Mouse (Mus musculus) T-helper 17 cell (primary cell): ENCODE results near the gene E330017A01Rik.

Source experiments
- in situ Hi-C, 2 experiments: fragments of 300-600 bp; cut with MboI, MseI; formaldehyde crosslinking; loops; 1 replicate in 1 of 2; 2 replicates in 1 of 2; pipeline ENCODE4 v1.15.1; 2025; ENCODE audit warnings: high pct_unique_total_duplicates in 2 of 2

E330017A01Rik gene

DNA sequence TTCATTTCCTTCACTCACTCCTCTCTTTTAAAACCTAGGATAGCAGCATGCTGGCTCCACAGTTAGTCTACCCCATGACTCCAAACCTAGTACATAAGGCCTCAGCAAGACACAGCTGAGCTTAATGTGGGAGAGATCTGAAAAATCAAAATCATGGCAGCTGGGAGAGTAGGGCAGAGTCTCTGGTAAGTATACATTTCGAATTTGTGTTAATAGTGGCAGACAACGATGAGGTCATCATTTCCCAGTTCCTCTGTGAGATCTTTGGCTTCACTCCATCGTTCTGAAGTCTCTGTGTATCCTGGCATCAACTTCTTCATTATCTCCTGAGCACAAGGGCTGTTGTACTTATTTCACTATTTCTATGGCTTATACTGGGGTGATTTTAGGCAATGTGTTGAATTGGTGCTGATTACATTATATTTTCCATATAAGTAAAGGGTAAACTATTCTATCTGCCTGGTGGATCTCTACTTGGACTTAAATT is at the start of gene E330017A01Rik:
E330017A01Rik (minus strand) TSS at position 51 of the 487 bp plus-strand sequence.
- in situ Hi-C loops, result loop anchor here in 1 of 2 experiments (25.0 kb wide), 1 partner anchor 601 kb away; no protein-coding TSS in a partner anchor

- in situ Hi-C loops, result no loop called here
Measured at GRCm38 (mm10) chr16:58685548-58686537, 47.3 kb upstream of the E330017A01Rik start.

GRCm38 (mm10) chr16:58684537-58684936 is 46.0 kb upstream of the E330017A01Rik start:
- in situ Hi-C loops, result no loop called here

- in situ Hi-C loops, result no loop called here
Measured at GRCm38 (mm10) chr16:58683911-58684310, 45.4 kb upstream of the E330017A01Rik start.

DNA sequence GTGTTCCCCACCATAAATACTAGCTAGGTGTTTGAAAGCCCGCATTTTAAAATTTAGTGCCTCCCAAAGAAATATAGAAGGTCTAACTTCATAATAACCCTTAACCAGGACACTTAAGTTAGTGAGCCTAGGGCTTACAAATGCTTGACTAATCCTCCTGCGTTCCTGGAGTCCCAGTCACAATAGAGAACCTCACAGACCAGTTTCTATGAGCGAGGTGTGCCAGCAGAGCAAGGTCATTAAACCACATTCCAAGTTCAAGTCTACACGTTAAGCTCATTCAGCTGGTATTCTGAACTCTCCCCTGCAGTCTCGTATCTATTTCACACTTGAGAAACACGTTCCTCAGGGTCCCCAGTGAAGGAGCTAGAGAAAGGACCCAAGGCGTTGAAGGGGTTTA is 44.3 kb upstream of the E330017A01Rik start:
- in situ Hi-C loops, result no loop called here

- in situ Hi-C loops, result no loop called here
Measured at GRCm38 (mm10) chr16:58682046-58682445, 43.5 kb upstream of the E330017A01Rik start.

DNA sequence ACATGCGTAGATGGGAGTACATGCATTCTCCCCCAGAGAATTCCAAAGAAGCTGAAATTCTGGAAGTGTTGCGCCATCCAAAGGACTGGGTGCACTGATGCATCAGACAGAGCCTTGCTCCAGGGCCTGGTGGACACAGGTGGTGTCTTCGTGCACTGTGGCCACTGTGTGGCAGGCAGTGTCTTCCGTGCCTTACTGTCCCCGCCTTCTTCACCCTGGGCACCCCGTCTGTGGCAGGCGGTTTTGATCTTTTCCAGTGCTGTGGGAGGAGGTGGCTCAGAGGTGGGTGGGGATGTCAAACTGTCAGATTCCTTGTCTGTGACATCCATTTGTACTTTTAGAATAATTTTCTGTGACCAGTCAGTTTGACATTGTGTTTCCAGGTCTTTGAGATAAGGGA is 40.1 kb upstream of the E330017A01Rik start:
- in situ Hi-C loops, result no loop called here

DNA sequence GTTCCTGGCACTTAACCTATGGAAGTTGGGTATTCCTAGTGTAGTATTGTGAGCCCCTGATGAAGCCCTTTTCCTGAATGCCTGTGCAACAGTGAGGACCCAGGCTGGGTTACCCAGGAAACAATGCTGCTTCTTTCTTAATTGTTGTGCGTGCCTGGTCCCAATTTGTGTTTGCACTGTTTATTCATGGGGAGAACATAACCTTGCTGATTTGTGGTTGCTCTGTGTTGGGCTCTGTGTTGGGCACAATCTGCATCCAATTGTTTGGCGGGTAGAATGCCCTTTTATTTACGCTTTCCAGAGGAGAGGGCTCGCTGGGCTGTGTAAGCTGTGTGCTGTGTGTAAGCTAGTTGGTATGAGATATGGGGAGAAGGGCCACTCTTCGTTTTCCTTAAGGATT is 39.0 kb upstream of the E330017A01Rik start:
- in situ Hi-C loops, result no loop called here

GRCm38 (mm10) chr16:58676633-58677032 is 38.1 kb upstream of the E330017A01Rik start:
- in situ Hi-C loops, result no loop called here

DNA sequence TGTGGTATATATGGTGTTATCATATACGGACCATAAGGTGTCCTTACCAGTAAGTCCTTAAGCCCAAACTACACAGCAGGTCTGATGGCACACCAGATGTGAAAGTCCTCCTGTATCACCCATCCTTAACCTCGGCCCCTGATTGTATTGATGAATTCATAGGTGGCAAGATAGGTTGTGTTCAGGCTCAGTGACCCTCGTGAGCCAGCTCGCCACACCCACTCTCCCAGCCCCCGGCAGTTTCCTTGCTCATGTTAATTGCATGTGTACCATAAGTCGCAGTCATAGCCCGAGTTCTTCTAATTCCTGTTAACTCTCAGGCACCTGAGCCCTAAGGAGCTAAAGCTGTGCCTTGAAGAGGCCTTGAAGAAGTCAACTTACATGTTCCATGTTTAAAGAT is 37.6 kb upstream of the E330017A01Rik start:
- in situ Hi-C loops, result no loop called here

GRCm38 (mm10) chr16:58675256-58675655 is 36.7 kb upstream of the E330017A01Rik start:
- in situ Hi-C loops, result no loop called here

DNA sequence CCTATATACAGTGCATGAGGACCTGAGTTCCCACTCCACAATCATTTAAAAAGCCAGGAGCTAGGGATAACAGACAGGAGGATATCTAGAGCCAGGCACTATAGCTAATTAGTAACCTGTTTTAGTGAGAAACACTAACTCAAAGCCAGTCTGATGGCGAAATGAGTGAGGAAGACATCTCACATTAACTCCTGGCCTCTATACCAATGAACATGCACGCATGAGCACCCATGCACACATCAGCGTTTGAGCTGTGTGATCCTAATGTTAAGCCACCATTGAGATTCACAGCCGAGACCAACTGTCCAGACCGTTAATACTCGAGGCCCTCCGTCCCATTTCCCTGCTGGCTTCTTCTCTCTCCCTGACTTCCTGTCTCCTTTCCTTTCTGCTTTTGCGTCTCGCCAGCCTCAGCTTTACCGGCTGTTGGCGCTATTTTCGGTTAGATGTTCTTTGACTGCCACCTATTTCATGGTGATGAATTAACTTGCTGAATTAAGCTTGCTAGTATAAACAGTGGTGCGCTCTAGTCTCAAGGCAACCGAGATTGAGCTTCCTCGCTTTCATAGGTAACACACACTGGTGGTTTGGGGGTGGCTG is 35.4 kb upstream of the E330017A01Rik start:
- in situ Hi-C loops, result loop anchor here in 1 of 2 experiments (5.0 kb wide), 1 partner anchor 58 kb away; no protein-coding TSS in a partner anchor

DNA sequence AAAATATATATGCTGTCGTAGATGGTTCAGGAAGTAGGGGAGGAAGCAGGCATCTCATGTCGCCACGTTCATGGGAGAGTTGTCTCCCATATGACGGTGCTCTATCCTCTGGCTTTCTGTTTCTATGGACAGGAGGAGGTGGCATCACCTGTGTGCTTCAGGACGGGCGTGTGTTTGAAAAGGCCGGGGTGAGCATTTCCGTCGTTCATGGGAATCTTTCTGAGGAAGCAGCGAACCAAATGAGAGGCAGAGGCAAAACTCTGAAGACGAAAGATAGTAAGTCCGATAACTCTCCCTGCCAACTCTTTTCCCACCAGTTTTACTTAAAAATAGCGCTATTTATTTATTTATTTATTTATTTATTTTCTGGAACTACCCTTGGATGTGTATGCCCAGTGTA is 33.9 kb upstream of the E330017A01Rik start:
- in situ Hi-C loops, result loop anchor here in 1 of 2 experiments (5.0 kb wide), 1 partner anchor 60 kb away; no protein-coding TSS in a partner anchor

- in situ Hi-C loops, result loop anchor here in 1 of 2 experiments (5.0 kb wide), 1 partner anchor 61 kb away; no protein-coding TSS in a partner anchor
Measured at GRCm38 (mm10) chr16:58671212-58671985, 32.9 kb upstream of the E330017A01Rik start.

DNA sequence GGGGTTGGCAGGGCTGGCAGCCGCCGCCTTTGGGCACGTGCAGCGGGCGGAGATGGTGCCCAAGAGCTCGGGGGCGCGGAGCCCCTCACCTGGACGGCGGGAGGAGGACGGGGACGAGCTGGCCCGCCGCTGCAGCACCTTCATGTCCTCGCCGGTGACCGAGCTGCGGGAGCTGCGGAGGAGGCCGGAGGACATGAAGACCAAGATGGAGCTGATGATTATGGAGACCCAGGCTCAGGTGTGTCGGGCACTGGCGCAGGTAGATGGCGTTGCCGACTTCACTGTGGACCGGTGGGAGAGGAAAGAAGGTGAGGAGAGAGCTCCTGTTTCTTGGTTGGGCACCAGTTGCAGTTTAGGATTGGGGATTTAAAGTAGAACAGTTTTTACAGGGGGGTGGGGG is 32.1 kb upstream of the E330017A01Rik start:
- in situ Hi-C loops, result loop anchor here in 1 of 2 experiments (5.0 kb wide), 1 partner anchor 62 kb away; no protein-coding TSS in a partner anchor

DNA sequence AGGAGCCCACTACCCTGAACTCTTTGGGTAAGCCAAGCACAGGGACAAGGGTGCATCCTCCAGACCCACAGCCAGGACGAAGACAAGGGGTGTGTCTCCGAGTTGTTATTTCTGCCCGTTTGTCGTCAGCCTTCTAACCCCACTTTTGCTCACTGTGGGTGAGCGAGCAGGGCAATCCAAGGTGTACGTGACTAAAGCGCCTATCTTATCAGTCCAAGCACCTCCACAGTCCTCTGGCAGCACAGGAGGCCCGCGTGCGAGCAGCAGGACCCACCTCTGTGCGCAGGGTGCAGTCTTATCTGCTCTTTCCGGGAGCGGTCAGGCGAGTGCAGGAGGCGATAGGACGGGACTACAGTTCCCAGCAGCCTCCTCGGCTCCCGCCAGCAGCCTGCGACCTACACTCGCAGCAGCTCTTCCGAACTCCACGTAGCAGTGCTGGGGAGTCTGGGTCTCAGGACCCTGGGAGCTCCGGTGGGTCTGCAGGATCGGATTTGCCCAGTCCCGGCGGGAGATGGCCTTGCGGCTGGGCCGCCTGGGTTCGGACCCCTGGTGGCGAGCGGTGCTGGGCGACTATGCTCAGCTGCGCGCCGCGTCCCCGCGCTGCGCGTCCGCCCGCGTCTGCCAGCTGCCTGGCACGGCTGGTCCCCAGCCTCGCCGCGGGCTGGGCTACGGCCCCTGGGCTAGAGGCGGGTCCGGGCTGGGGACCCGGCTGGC is 31.5 kb upstream of the E330017A01Rik start, which contains the start of gene Cpox:
Cpox (plus strand) TSS at position 376 of the 714 bp plus-strand sequence.
- in situ Hi-C loops, result loop anchor here (5.0 kb wide), 2 partner anchors 62 to 208 kb away; no protein-coding TSS in a partner anchor

GRCm38 (mm10) chr16:58669264-58669663 is 30.7 kb upstream of the E330017A01Rik start:
- in situ Hi-C loops, result loop anchor here in 1 of 2 experiments (5.0 kb wide), 2 partner anchors 63 to 207 kb away; no protein-coding TSS in a partner anchor

DNA sequence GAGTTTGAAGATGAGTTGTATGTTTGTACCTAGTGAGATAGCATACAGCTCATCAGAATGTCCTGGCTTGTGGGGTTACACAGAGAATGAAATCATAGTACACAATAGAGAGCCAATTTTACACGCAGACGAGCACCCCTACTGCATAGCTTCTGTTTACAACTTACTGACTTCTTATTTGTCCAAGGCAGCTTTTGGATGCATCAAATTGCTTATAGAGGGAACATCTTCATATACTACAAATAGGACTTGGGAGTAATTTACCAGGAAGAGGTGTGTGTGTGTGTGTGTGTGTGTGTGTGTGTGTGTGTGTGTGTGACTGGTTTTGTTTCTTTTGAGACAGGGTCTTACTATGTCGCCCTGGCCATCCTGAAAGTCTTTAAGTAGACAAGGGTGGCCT is 30.0 kb upstream of the E330017A01Rik start:
- in situ Hi-C loops, result loop anchor here in 1 of 2 experiments (5.0 kb wide), 2 partner anchors 64 to 206 kb away; no protein-coding TSS in a partner anchor

GRCm38 (mm10) chr16:58666681-58667080 is 28.1 kb upstream of the E330017A01Rik start:
- in situ Hi-C loops, result loop anchor here in 1 of 2 experiments (5.0 kb wide), 2 partner anchors 66 to 204 kb away; no protein-coding TSS in a partner anchor

GRCm38 (mm10) chr16:58665137-58665536 is 26.6 kb upstream of the E330017A01Rik start:
- in situ Hi-C loops, result loop anchor here in 1 of 2 experiments (5.0 kb wide), 2 partner anchors 67 to 203 kb away; no protein-coding TSS in a partner anchor
